Mouse (Mus musculus) forebrain, postnatal 0 days (tissue): ENCODE data around the gene Ttc39a. TPM values are rescaled to one million over a fixed set of nuclear protein-coding genes. Genes with fewer than 3 reads are reported as not detected.

Source experiments
- ATAC-seq: fragments of 200-750 bp; cut with Nextera tagmentation; 2 replicates; pipeline ENCODE4 v1.8.0; 2017; ENCODE audit warnings: mild to moderate bottlenecking, moderate library complexity
- DNase-seq: peaks from one replicate; pipeline ENCODE4 v3.0.0-alpha.2; 2015
- H3K27ac ChIP-seq: fragments of 300-500 bp; sonication (generic); 2 replicates; pipeline ENCODE4 v1.5.1; 2014; ENCODE audit warnings: low read depth, mild to moderate bottlenecking, antibody characterized with exemption, low read length, moderate library complexity, mixed read lengths
- H3K27me3 ChIP-seq: fragments of 300-500 bp; sonication (generic); 2 replicates; pipeline ENCODE4 v1.6.1; 2014; ENCODE audit warnings: mild to moderate bottlenecking, low read length, mixed read lengths; ENCODE audit not compliant: insufficient read depth
- H3K36me3 ChIP-seq: fragments of 300-500 bp; sonication (generic); 2 replicates; pipeline ENCODE4 v1.6.1; 2014; ENCODE audit warnings: mild to moderate bottlenecking, moderate library complexity; ENCODE audit not compliant: insufficient read depth
- H3K4me1 ChIP-seq: fragments of 300-500 bp; sonication (generic); 2 replicates; pipeline ENCODE4 v1.6.1; 2014; ENCODE audit warnings: antibody characterized with exemption; ENCODE audit not compliant: insufficient read depth
- H3K4me2 ChIP-seq: fragments of 300-500 bp; sonication (generic); 2 replicates; pipeline ENCODE4 v1.6.1; 2014; ENCODE audit warnings: low read depth, mild to moderate bottlenecking, moderate library complexity
- H3K4me3 ChIP-seq: fragments of 300-500 bp; sonication (generic); 2 replicates; pipeline ENCODE4 v1.5.1; 2014; ENCODE audit warnings: low read depth, low read length, mixed read lengths
- H3K9ac ChIP-seq: fragments of 300-500 bp; sonication (generic); 2 replicates; pipeline ENCODE4 v1.6.1; 2014; ENCODE audit warnings: mild to moderate bottlenecking
- H3K9me3 ChIP-seq: fragments of 300-500 bp; sonication (generic); 2 replicates; pipeline ENCODE4 v1.6.1; 2016; ENCODE audit warnings: low read length
- CTCF ChIP-seq: sonication (generic); IDR thresholded peaks from 2 replicates; pipeline ENCODE4 v1.5.1; 2016; ENCODE audit warnings: antibody characterized with exemption, control low read depth, low read depth
- WGBS: fragments of 180-500 bp; shearing (Covaris S2); extraction: QIAGEN DNeasy Blood & Tissue Kit; methylation state at CpG from one replicate; pipeline ENCODE4 v1.1.7; 2014; 5-methylcytosine and 5-hydroxymethylcytosine counted together
- polyA plus RNA-seq: library from polyadenylated mRNA; unstranded; fragments of >200 nt; fragmentation: Nextera tagmentation; extraction: Ambion mirVana; gene quantifications from 2 replicates; pipeline ENCODE4 v1.2.1, GENCODE M21; 2015
- total RNA-seq: library from RNA; depleted of rRNA; stranded (reverse); fragments of >200 nt; gene quantifications from 2 replicates; pipeline ENCODE4 v1.2.3, GENCODE M21; 2014

Gene Ttc39a
- total and polyA plus RNA-seq, 2 experiments from 2014 or later: 1.9 to 4.5 TPM

GRCm38 (mm10) chr4:109440381-109440780 is 34.0 kb downstream of the Ttc39a start:
- no peak for ATAC-seq

GRCm38 (mm10) chr4:109441000-109441399 is 34.6 kb downstream of the Ttc39a start:
- ATAC-seq: no peak
- no peak overlapping the region for H3K27ac ChIP-seq
- H3K4me1 ChIP-seq: no peaks in the 10 kb centered on the region
- H3K36me3 ChIP-seq: peaks cover 2% of the 10 kb centered on the region; the same call in 1 of the 2 replicates
- H3K4me3 ChIP-seq: no peak overlapping the region
- no peak for DNase-seq
- no peak overlapping the region for H3K9ac ChIP-seq
- 77% methylated on average over 3 of the region's 3 CpGs for WGBS
- no peaks in the 10 kb centered on the region for H3K9me3 ChIP-seq
- no peak for TF ChIP-seq CTCF
- H3K27me3 ChIP-seq: no peaks in the 10 kb centered on the region
- no peak overlapping the region for H3K4me2 ChIP-seq

More at GRCm38 (mm10) chr4:109440381-109440780, 34.0 kb downstream of the Ttc39a start:
- WGBS: 94% methylated on average over 5 of the region's 5 CpGs
- no peaks in the 10 kb centered on the region for H3K27me3 ChIP-seq
- no peak overlapping the region for H3K4me2 ChIP-seq
- H3K9ac ChIP-seq: no peak overlapping the region
- no peak overlapping the region for H3K4me3 ChIP-seq
- H3K4me1 ChIP-seq: no peaks in the 10 kb centered on the region
- H3K36me3 ChIP-seq: 0 out of 2 replicates have a peak, but pooled peaks cover 2% of the 10 kb centered on the region
- DNase-seq: no peak
- no peaks in the 10 kb centered on the region for H3K9me3 ChIP-seq
- TF ChIP-seq CTCF: no peak
- H3K27ac ChIP-seq: no peak overlapping the region

GRCm38 (mm10) chr4:109442126-109442525 is 35.7 kb downstream of the Ttc39a start:
- no peak for ATAC-seq
- H3K4me1 ChIP-seq: no peaks in the 10 kb centered on the region
- no peaks in the 10 kb centered on the region for H3K9me3 ChIP-seq
- DNase-seq: no peak
- no peak overlapping the region for H3K27ac ChIP-seq
- peaks cover 2% of the 10 kb centered on the region; the same call in 1 of the 2 replicates for H3K36me3 ChIP-seq
- WGBS: 90% methylated on average over 7 of the region's 7 CpGs
- TF ChIP-seq CTCF: no peak
- no peak overlapping the region for H3K4me2 ChIP-seq
- H3K9ac ChIP-seq: no peak overlapping the region
- H3K4me3 ChIP-seq: no peak overlapping the region
- H3K27me3 ChIP-seq: no peaks in the 10 kb centered on the region

- TF ChIP-seq CTCF: no peak
- H3K36me3 ChIP-seq: peaks cover 2% of the 10 kb centered on the region; the same call in 1 of the 2 replicates
- WGBS: 75% methylated on average over 4 of the region's 4 CpGs
- no peaks in the 10 kb centered on the region for H3K4me1 ChIP-seq
- DNase-seq (no peak), ATAC-seq (no peak)
- H3K4me3 ChIP-seq: no peak overlapping the region
- no peak overlapping the region for H3K27ac ChIP-seq
- no peak overlapping the region for H3K9ac ChIP-seq
- H3K9me3 ChIP-seq: no peaks in the 10 kb centered on the region
- H3K4me2 ChIP-seq: no peak overlapping the region
- H3K27me3 ChIP-seq: no peaks in the 10 kb centered on the region
These were observed 36.2 kb downstream of the Ttc39a start for GRCm38 (mm10) chr4:109442649-109443048.

GRCm38 (mm10) chr4:109444471-109444870 is 38.0 kb downstream of the Ttc39a start:
- Histone ChIP-seq H3K27me3 (no peaks in the 10 kb centered on the region), H3K9me3 (no peaks in the 10 kb centered on the region), H3K9ac (no peak overlapping the region), H3K36me3 (peaks cover 2% of the 10 kb centered on the region; the same call in 1 of the 2 replicates), H3K4me2 (no peak overlapping the region), H3K27ac (no peak overlapping the region), H3K4me3 (no peak overlapping the region), H3K4me1 (no peaks in the 10 kb centered on the region)
- 45% methylated on average over 6 of the region's 6 CpGs for whole genome bisulfite sequencing
- ATAC-seq: no peak
- DNase-seq: no peak
- TF ChIP-seq CTCF: no peak

- DNase-seq: no peak
These were observed 38.5 kb downstream of the Ttc39a start for GRCm38 (mm10) chr4:109444951-109445350.

GRCm38 (mm10) chr4:109445397-109445796 is 39.0 kb downstream of the Ttc39a start:
- H3K4me2 ChIP-seq: no peak overlapping the region
- H3K27ac ChIP-seq: no peak overlapping the region
- peak; percentile 42 for ATAC-seq
- no peaks in the 10 kb centered on the region for H3K9me3 ChIP-seq
- no peaks in the 10 kb centered on the region for H3K4me1 ChIP-seq
- H3K27me3 ChIP-seq: no peaks in the 10 kb centered on the region
- 69% methylated on average over 2 of the region's 2 CpGs for WGBS
- H3K9ac ChIP-seq: no peak overlapping the region
- DNase-seq: no peak
- TF ChIP-seq CTCF: no peak
- H3K4me3 ChIP-seq: no peak overlapping the region
- H3K36me3 ChIP-seq: peaks cover 2% of the 10 kb centered on the region; the same call in 1 of the 2 replicates

More at GRCm38 (mm10) chr4:109444951-109445350, 38.5 kb downstream of the Ttc39a start:
- 30% methylated on average over 2 of the region's 2 CpGs for WGBS
- H3K4me1 ChIP-seq: no peaks in the 10 kb centered on the region
- H3K36me3 ChIP-seq: peaks cover 2% of the 10 kb centered on the region; the same call in 1 of the 2 replicates
- no peak overlapping the region for H3K4me2 ChIP-seq
- H3K27ac ChIP-seq: no peak overlapping the region
- H3K27me3 ChIP-seq: no peaks in the 10 kb centered on the region
- H3K9me3 ChIP-seq: no peaks in the 10 kb centered on the region
- no peak overlapping the region for H3K9ac ChIP-seq
- no peak; the same call in 1 of the 2 replicates for ATAC-seq
- no peak overlapping the region for H3K4me3 ChIP-seq
- TF ChIP-seq CTCF: no peak
